Mouse (Mus musculus): ENCODE data around the gene Shisa6.

The Shisa6 gene

GRCm38 (mm10) chr11:66525371-66526045 is at the start of gene Shisa6:
Gene Shisa6 (minus strand): TSS chr11:66525964.
- DNase-seq: peak; percentile 17 to 40

DNA sequence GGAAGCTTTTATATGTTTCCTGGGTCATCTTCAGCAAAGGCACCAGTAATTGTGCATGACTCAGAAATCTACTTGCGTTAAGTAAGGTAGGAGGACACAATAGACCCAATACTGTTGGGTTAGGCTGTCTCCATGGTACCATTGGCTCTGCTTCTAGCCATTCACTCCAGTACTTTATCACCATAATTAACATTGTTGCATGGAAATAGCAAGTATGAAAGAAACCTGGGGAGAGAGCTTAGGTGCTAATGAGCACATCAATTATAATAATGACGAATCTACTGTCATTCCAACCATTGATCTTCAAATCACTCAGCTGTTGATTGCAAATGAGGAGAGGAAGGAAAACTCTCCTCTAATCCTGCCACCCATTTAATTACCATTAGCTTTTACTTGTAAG is 48.1 kb upstream of the Shisa6 start:
- DNase-seq: no peak

DNA sequence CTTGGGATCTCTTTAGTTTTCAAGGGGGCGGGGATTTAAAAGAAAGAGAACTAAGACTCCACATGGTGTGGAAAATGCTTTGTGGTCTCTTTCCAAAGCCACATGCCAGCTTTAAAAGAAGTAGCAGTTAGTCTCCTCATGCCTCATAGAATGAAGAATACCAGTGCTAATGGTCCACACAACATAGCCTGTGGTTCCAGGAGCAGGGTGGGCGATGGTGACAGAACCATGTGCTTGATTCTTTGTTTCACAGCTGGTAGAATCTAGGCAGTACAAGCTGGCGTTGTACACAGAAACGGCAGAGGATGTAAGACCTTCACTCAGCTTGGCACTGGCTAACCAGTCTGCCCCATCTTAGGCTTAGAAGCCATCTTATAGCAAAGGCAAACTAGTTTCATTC is 43.3 kb upstream of the Shisa6 start:
- DNase-seq: no peak

GRCm38 (mm10) chr11:66568386-66568791 is 42.6 kb upstream of the Shisa6 start:
- DNase-seq: peak in 1 of 2 experiments; percentile 5

GRCm38 (mm10) chr11:66567382-66567781 is 41.6 kb upstream of the Shisa6 start:
- DNase-seq: no peak

GRCm38 (mm10) chr11:66562274-66562673 is 36.5 kb upstream of the Shisa6 start:
- DNase-seq: no peak

DNA sequence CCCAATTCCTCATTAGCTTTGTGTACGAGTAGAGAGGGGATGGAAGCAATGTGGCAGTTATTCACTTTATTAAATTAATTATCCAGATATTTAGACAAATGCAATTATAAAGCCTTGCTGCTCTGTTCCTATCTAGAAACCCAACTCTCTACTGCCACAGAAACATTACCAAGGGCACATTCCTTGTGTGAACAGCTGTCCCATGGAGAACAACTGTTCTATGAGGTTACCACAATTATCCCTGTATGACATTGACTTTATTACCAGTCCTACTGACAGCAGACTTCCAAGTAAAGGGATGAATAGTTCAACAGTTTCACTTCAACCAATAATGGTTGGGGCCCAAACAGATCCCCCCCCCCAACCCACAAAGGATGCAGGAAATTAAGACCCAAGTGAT is 12.1 kb upstream of the Shisa6 start:
- no peak for DNase-seq

DNA sequence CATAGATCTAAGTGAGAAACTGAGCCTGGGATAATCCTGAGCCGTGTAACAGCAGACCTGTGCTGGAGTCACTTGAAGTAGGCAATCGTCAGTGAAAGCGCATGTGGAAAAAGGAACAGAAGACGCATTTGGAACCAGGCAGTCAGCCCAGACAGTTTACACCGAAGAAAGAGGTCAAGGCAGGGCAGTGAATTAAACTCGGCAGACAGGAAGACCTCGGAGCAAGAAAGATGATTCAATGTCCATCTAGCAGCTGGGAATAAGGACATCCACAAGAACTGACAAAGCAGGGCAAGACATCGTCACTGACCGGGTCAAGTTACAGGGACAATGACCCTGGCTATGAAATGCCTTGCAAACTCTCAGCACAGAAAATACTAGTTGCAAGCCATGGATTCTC is 10.1 kb upstream of the Shisa6 start:
- no peak for DNase-seq

GRCm38 (mm10) chr11:66535156-66535555 is 9.4 kb upstream of the Shisa6 start:
- no peak for DNase-seq

GRCm38 (mm10) chr11:66534291-66534690 is 8.5 kb upstream of the Shisa6 start:
- no peak for DNase-seq

DNA sequence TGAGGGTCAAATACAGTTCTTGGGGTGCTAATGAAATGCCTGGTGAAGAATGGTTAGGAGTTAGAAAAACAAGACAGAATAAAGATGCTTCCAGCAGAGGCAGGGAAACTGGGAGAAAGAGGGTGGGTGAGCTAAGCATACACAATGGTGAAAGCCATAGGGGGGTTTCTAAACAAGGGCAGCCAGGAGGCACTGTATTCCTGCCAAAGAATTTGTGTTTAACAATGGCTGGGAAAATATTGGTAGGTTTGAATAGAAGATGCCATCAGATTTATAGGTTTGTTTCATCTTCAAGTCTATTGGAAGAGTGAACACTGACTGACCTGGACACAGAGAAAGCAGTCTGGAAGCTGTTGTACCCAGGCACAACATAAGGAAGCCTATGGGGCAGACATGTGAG is 2.4 kb upstream of the Shisa6 start:
- DNase-seq: no peak

DNA sequence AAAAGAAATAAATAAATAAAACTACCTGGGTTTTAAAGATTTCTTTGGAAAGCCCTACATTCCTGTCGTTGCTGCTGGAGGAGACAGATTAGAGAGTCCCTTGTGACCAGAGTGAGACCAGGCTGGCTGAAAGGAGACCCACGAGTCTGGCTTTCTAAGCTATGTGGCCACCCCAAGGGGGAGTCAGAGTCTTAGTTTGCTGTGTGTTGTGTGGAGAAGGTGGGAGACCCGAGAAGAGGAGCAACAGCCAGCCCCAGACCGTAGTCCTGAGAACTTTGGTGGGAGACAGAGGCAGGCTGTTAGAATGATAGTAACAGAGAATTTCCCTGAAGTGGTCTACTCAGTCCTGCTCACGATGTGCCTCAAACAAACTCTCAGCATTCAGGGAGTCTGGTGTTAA is 1.6 kb upstream of the Shisa6 start:
- no peak for DNase-seq

GRCm38 (mm10) chr11:66526981-66527320 is 1.2 kb upstream of the Shisa6 start:
- DNase-seq: no peak

GRCm38 (mm10) chr11:66526046-66526980 is 549 bp upstream of the Shisa6 start:
- peak; percentile 21 to 39 for DNase-seq

- DNase-seq: no peak
These were observed 1.5 kb downstream of the Shisa6 start for GRCm38 (mm10) chr11:66524251-66524650.

DNA sequence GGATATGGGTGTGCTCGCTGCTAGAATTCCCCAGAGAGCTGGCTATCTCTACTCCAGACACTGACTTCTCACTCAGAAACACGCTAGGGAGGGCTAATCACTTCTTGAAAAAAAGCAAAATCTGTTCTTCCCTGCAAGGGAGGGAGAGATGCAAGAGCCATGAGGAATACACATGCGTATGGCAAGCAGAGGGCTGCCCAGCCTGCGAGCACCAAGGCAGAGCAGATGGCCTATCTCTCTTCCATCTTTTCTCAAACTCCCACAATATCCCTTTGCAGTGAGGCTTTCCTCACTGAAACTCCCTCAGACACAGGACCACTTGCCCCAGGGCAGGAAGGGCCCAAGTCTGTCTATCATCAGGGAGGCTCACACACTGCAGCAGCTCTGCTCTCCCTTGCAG is 3.4 kb downstream of the Shisa6 start:
- DNase-seq: no peak

GRCm38 (mm10) chr11:66519386-66519785 is 6.4 kb downstream of the Shisa6 start:
- DNase-seq: no peak

- no peak for DNase-seq
These were observed 11.4 kb downstream of the Shisa6 start for GRCm38 (mm10) chr11:66514346-66514745.

DNA sequence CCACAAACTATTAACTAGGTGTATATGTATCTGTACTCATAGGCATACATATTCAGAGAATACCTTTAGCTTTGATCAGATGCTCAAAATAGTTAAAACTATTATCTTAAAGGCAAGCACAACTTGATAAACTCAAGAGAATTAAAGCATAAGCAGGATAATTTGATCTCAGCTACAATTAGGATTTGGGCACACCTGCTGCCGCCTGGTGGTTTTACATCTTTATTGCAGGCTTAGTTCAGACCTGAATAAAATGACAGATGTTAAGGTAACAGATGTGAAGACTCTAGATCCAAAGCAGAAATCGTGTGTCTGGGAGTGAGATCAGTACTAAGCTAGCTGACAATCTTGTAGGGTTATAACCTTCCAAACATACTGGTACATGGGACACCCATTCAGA is 24.8 kb downstream of the Shisa6 start:
- no peak for DNase-seq

DNA sequence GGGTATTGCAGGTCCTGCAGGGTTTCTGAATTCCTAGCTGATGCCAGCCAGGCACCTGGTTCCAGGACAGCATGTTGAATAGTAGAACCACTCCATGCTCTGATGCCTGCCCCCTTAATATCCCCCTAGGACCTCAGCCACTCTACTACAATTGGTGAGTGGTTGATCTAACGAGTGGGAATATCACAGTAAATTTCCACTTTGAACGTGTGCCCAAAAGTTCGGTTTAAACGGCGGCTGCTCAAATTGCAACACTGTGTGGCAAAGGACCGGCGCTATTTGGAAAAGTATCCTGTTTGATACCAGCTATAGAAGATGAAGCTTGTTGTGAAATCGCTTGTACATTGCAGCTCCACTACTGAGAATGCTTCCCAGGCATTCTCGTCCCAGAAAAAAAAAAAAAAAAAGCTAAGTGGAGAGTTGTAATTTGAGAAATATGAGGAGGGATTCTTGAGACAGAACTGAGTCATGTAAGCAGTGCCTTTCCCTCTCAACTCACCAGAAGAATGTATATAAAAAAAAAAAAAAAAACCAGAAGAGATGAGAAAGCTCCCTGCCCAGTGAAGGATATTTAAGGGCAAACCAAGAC is 26.8 kb downstream of the Shisa6 start:
- DNase-seq: no peak

DNA sequence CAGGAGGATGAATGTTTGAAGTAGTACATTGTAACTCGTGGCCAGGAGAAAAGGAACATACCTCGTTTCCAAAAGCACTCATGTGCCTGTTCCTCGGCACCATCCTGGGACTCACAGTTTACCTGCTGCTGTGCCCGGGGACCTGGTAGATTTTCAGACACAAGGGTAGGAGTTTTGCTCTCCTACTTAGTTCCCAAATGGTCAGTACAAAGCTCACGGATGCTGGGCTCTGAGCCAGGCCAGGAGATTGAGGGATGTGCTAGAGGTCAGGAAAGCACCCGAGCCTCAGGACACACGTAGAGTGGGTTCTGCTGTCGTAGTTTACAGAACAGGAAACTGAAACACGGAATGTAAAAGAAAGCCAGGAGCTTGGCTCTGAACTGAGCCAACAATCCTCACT is 29.5 kb downstream of the Shisa6 start:
- peak in 1 of 2 experiments; percentile 7 for DNase-seq

GRCm38 (mm10) chr11:66494391-66494790 is 31.4 kb downstream of the Shisa6 start:
- no peak for DNase-seq

- peak; percentile 38 to 58 for DNase-seq
These were observed 38.0 kb downstream of the Shisa6 start for GRCm38 (mm10) chr11:66487765-66488164.

GRCm38 (mm10) chr11:66482501-66482900 is 43.3 kb downstream of the Shisa6 start:
- no peak for DNase-seq

Measured in cerebellum, postnatal 25 days (tissue).